In genomic region chr8:47996712-47997111, GRCm38 (mm10) we compare ENCODE assay signal across 23 mouse cellular contexts.
"Had no signal": no experiment of that assay in that cellular context is flagged by ENCODE, and none has a peak within 500 bp of the region (broad histone marks: within the 10 kb centered on the region; RNA-seq: fewer than 3 reads in every experiment).

No protein-coding gene starts in this region.

- H3K4me3 ChIP-seq: gastrocnemius, adult 2 months; heart, embryonic 10.5 days; heart, embryonic 12.5 days; hindbrain, embryonic 10.5 days; hindbrain, embryonic 12.5 days; intestine, embryonic 15.5 days; layer of hippocampus, adult 2 months; limb, embryonic 13.5 days; limb, embryonic 15.5 days; liver, embryonic 12.5 days had no signal

- H3K9ac ChIP-seq: heart, embryonic 12.5 days; hindbrain, embryonic 12.5 days; hindbrain, embryonic 14.5 days; intestine, embryonic 15.5 days; limb, embryonic 13.5 days; limb, embryonic 15.5 days; liver, embryonic 12.5 days; liver, embryonic 14.5 days had no signal

- H3K27me3 ChIP-seq: heart, embryonic 12.5 days; hindbrain, embryonic 12.5 days; intestine, embryonic 15.5 days; limb, embryonic 13.5 days; limb, embryonic 15.5 days had no signal

- H3K27ac ChIP-seq: gastrocnemius, adult 2 months; heart, embryonic 10.5 days; hindbrain, embryonic 10.5 days; hindbrain, embryonic 12.5 days; hindbrain, embryonic 14.5 days; intestine, embryonic 15.5 days; layer of hippocampus, adult 2 months; limb, embryonic 13.5 days; limb, embryonic 15.5 days; liver, embryonic 12.5 days; liver, embryonic 14.5 days had no signal

- H3K9me3 ChIP-seq: heart, embryonic 10.5 days; heart, embryonic 12.5 days; hindbrain, embryonic 12.5 days; intestine, embryonic 15.5 days; limb, embryonic 13.5 days; limb, embryonic 15.5 days; liver, embryonic 12.5 days had no signal

- H3K36me3 ChIP-seq: heart, embryonic 10.5 days; heart, embryonic 12.5 days; hindbrain, embryonic 10.5 days; hindbrain, embryonic 12.5 days; intestine, embryonic 15.5 days; limb, embryonic 13.5 days; limb, embryonic 15.5 days; liver, embryonic 12.5 days had no signal

- H3K4me1 ChIP-seq: hindbrain, embryonic 12.5 days; liver, embryonic 12.5 days had no signal

- DNase-seq: gastrocnemius, adult 2 months; gastrocnemius, postnatal 10 days; gastrocnemius, postnatal 25 days; heart, adult 18-20 months; heart, postnatal 10 days; heart, postnatal 4 days; kidney, adult 18-20 months; kidney, postnatal 10 days; kidney, postnatal 25 days; kidney, postnatal 4 days; layer of hippocampus, postnatal 36 days; left cerebral cortex, postnatal 4 days had no signal
